ENCODE assay signal across 11 mouse cellular contexts in genomic region chr3:51751440-51751839, GRCm38 (mm10).
DNase-seq lines count a peak whose midpoint lies in the region; ATAC-seq lines count a peak whose summit lies in the region.
"Had no signal": no experiment of that assay in that cellular context is flagged by ENCODE, and none has a peak within 500 bp of the region (broad histone marks: within the 10 kb centered on the region; RNA-seq: fewer than 3 reads in every experiment).

No protein-coding gene starts in this region.

- 52% methylated on average over 12 of the region's 12 CpGs for WGBS in hindbrain, embryonic 15.5 days

- H3K4me2 ChIP-seq in hindbrain, embryonic 15.5 days, result no peak overlapping the region

- peaks cover 18% of the 10 kb centered on the region for H3K4me1 ChIP-seq in brown adipose tissue, adult 24 weeks (ENCODE audit: control insufficient read depth, insufficient read depth, insufficient read length, low read length)
- H3K4me1 ChIP-seq in hindbrain, embryonic 15.5 days (replicated peaks), result peaks cover 36% of the 10 kb centered on the region

- 0 out of 2 replicates have a peak overlapping the region, but pooled peaks have one; percentile 29 for H3K27ac ChIP-seq in brown adipose tissue, adult 24 weeks (replicated peaks; ENCODE audit: low read depth, low read length)
- peak overlapping the region; percentile 82; the same call in 1 of the 2 replicates for H3K27ac ChIP-seq in hindbrain, embryonic 15.5 days (replicated peaks)

- no peak for ATAC-seq in hindbrain, embryonic 15.5 days (ENCODE audit: low FRiP score, low read depth)

- H3K36me3 ChIP-seq in hindbrain, embryonic 15.5 days, result no peaks in the 10 kb centered on the region
- H3K36me3 ChIP-seq: G1E had no signal

- no peaks in the 10 kb centered on the region for H3K9me3 ChIP-seq in hindbrain, embryonic 15.5 days
- H3K9me3 ChIP-seq: G1E had no signal

- no peaks in the 10 kb centered on the region for H3K27me3 ChIP-seq in hindbrain, embryonic 15.5 days

- H3K9ac ChIP-seq in hindbrain, embryonic 15.5 days, result no peak overlapping the region

- no peak overlapping the region for H3K4me3 ChIP-seq in brown adipose tissue, adult 24 weeks (ENCODE audit: insufficient read depth, low read depth, low read length)
- H3K4me3 ChIP-seq in hindbrain, embryonic 15.5 days, result no peak overlapping the region

- DNase-seq in cerebellum, adult 11 months, result peak; percentile 47
- no peak for DNase-seq in cerebellum, postnatal 4 days (ENCODE audit: low spot score in 2 of 2)
- peak; percentile 29 for DNase-seq in kidney, adult 18-20 months
- DNase-seq in kidney, postnatal 10 days, result no peak
- DNase-seq in layer of hippocampus, postnatal 36 days, result no peak
- no peak for DNase-seq in ovary, postnatal 14 days (ENCODE audit: low spot score)
- DNase-seq: lung, postnatal 36 days; right cerebral cortex, postnatal 4 days had no signal

Comparison
In these comparisons a context has a peak if more than half of its experiments do, and no peak if none do; other contexts are left out.
1. DNase-seq: peak in cerebellum, adult 11 months (single experiment) and kidney, adult 18-20 months (single experiment); none in cerebellum, postnatal 4 days (0 of 2), kidney, postnatal 10 days (single experiment), layer of hippocampus, postnatal 36 days (0 of 2) and ovary, postnatal 14 days (single experiment).